Mouse (Mus musculus) right cerebral cortex, postnatal 25 days (tissue): ENCODE measurements at regions not wholly inside any gene's neighbourhood (a gene's known extent, or its start where the extent isn't known, plus 50 kb on each side); places are given as distances from the start of the nearest gene placed in this dataset.
A peak's percentile ranks its signal among the peaks of the same experiment; 100 is the strongest.

Experiments used
- DNase-seq: peaks from one replicate; pipeline ENCODE4 v3.0.0; 2022

GRCm38 (mm10) chr10:117941266-117941651 is 95.4 kb upstream of the Rap1b start:
- DNase-seq: no peak

DNA sequence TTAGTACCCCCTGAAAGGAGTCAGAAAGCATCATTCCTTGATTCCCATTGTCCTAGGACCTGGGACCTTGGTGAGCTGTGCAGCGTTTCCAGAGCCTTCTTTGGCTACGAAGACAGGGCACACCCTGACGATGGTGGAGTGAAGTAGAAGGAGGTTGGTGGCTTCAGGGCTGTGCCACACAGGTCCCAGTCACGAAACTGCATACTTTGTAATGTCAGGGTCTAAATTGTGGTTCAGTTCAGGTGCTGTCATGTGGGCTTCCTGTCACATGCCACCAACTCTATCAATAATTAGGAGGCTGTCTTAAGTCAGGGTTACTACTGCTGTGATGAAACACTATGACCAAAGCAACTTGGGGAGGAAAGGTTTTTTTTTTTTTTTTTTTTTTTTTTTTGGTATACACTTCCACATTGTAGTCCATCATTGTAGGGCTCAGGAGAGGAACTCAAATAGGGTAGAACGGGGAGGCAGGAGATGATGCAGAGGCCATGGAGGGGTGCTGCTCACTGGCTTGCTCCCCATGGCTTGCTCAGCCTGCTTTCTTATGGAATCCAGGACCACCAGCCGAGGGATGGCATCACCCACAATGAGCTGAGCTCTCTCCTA is 98.0 kb upstream of the Rap1b start:
- no peak for DNase-seq

DNA sequence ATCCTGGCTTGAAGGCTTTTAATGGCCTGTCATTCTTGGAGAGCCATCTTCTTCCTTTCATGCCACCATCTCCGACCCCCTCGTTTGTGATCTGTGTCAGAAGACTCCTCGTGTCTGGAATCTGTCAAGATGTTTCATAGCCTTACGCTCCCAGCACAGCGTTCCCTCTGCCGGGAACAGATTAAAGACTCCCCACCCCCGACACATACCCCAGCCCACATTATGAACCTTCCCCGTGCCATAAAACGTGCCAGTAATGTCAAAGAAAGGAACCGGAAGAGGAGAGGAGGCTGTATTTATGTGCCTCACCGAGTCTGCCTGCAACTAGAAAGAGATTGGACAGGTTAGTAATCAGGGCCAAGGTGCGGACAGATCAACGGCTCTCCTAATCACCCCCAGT is 101.4 kb upstream of the Rap1b start:
- DNase-seq: no peak

- DNase-seq: no peak
These were observed 102.1 kb upstream of the Rap1b start for GRCm38 (mm10) chr10:117947911-117948310.

DNA sequence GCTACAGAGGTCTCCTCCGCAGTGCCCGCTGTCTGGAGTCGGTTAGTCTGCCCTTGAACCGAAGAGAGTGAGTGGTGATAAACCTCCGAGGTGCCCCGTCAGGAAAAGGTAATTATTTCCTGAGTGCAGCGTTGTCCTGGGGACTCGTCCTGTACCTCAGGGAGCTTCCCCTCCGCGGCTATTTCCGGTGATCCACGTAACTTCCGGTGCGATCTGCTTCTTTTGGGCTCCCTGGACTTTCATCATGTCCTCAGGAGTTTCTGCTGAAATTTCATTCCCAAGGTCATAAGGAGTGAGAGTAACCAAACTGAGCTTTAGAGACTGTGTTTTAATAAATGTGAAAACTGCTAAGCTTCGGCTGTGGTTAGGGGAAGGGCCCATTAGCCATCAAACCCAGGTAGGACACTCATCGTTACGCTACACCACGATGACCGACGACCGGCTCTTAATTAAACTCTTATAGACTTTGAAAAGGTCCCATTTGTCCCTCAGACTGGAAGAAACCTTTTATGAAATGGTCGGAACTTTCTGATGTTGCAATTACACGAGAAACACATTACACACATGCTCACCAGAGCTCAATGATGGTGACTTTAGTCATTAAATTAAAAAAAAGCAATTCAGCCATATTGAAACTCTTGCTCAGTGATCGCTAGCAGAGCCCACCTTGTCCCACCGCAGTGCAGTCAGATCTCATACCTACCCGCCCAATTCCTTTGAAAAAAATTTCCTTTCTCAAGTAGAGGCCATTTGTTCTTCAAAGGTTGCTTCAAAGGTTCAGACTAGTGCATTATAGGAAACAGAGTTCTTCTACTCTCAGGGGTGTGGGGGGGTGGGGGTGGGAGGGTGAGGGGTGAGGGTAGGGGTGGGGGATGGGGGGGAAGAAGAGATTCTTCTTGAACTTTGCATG is 106.5 kb upstream of the Rap1b start:
- DNase-seq: no peak

DNA sequence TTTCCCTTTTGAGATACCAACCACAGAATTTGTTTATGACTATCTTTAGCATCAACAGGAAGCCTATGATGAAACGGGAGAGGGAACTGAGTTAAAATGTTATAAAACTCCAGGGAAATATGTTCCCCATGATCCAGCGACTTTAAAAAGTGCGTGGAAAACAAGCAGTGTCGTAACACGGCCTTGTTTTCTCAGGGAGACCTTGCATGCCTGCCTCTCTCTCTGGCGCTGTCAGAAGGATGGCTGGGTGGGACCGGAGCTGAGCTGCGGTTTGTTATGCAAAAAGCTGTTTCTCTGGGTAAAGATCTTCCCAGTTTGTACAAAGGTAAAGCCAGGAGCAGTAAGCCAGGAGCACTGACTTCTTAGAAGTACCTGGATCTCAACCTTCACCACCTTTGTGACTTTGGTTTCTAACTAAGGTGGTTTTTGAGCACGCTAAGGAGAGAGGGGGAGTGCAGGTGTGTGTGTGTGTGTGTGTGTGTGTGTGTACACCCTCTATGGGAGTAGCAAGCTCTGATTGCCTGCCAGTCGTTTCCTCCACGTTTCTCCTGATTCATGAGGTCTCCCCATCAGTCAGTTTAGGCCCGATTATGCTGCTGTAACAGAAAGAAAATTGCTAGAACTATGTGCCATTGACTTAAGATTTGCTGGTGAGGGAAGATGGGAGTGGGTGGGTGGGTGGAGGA is 107.3 kb upstream of the Rap1b start:
- DNase-seq: no peak

DNA sequence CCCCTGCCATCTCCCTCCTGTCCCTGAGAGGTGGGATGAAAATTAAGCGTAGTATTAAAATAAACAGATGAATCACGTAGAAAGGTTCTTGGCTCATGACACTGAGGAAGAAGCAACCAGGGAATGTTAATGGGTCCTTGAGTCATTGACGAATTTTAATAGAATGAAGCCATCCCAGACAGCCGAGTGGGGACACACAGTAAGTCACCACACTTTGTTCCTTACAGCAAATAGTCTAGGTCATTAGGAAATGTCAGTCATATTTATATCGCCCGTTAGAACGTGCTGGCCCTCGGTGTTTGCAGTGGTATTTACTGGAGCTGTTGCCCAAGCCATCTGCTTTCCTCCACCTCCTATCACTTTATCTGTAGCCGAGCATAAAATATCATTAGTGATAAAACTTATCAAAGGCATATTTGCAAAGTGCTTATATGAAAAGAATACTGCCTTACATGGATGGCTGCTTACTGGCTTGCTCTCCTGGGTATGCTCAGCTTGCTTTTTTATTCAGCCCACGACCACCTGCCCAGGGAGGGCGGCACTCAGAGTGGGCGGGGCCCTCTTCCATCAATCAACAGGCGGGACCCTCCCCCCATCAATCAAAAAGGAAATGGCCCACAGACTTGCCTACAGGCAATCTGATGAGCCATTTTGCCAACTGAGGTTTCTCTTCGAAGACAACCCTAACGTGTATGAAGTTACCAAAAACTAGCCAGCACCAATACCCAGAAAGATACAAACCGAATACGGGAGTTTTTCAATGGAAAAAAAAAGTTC is 110.5 kb upstream of the Rap1b start:
- no peak for DNase-seq

- DNase-seq: no peak
These were observed 128.9 kb upstream of the Rap1b start for GRCm38 (mm10) chr10:117974706-117975105.

DNA sequence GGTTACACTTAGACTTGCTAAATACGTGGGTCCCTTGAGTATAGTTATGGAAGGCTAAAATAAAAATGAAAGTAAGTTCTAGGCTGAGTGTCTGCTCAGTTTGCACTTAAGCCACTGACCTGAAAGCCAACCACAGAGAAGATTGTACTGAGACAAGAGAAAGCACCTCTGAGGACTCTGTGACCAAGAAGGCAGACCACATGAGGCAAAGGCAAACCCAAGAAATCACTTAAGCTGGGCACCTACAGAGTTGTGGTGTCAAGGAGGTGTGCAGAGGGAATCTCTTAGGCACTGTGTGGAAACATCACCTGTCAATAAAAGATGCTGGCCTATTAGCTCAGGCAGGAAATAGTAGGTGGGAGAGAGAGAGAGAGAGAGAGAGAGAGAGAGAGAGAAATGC is 129.6 kb upstream of the Rap1b start:
- no peak for DNase-seq

- DNase-seq: no peak
These were observed 133.3 kb upstream of the Rap1b start for GRCm38 (mm10) chr10:117979091-117979490.

DNA sequence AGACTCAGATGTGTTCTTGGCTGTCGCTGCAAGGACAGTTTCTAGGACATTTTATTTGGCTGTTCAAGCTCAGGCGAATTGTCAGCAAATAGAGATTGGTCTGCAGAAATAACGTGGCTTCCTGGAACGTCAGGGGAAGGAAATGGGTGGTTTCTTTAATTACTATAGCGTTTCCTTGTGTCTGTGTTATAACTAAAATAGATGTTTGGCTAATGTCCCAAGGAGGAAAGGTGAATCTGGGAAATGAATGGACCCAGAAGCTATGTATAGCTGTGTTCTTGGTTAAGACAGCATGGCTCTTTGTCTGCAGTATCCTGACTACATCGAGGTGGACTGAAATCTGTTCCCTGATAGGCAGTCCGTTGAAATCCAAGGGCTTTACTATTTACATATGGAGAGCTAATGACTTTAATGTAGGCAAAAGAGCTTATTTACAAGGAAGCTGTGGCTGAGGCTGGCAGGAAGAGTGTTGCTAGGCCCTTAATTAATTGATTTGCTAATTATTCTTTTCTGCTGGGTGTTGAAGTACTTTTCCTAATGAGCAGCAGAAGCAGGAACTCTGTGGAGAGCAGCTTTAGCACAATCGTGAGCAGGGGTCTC is 136.9 kb upstream of the Rap1b start:
- DNase-seq: no peak

- DNase-seq: no peak
These were observed 137.4 kb upstream of the Rap1b start for GRCm38 (mm10) chr10:117983271-117983670.

GRCm38 (mm10) chr10:117984784-117985602 is 139.2 kb upstream of the Rap1b start:
- peak; percentile 32 for DNase-seq

DNA sequence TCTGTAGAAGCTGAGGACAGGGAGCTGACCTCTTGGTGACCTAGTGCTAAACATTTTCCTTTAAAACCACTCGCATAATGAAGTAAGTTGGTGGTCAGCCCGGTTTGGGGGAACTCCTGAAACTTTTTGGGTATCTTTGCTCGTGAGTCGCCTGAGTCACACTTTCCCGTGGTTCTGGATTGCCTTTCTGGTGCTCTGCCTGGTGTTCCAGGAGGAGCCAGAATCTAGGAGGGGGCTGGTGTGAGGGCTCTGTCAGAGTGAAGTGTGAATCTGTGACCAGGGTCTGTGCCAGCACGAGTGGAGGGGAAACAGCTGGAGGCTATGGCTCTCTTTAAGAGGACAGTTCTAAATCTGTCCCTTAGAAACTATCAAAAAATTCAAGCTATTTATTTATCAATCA is 141.8 kb upstream of the Rap1b start:
- no peak for DNase-seq

DNA sequence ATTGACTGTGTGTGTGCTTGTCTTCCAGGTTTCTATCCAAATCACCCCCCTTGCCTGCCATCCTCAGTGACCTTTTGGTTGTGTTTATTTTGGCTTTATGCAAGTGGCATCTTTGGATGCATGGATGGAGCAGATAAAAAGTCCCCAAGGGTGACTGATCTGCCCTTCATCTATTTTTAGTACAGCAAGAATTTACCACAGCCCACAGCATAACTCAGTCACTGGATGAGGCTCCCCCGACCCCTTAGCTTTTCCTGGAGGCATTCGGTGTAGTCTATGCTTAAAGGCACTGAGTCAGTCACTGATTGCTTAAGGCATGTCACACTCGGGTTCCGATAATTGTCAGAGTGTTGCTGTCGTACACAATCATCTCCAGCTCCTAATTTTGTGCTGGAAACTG is 142.2 kb upstream of the Rap1b start:
- DNase-seq: no peak

DNA sequence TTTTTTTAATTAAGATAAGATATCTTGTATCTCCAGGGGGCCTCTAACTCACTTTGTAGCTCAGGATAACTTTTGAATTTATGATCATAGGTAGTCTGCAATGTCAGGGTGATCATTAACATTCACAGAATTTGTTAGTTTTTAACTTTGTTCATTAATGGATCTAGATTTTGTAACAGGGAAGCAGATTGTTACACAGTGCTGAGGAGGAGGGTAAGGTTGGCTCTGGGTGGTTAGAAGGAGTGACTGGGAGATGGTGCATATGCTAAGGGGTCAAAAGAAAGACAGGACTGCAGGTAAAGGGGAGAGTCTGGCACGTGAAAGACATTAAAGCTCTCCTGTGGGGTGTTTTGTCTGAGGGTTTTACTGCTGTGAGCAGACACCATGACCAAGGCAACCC is 145.3 kb upstream of the Rap1b start:
- DNase-seq: no peak

DNA sequence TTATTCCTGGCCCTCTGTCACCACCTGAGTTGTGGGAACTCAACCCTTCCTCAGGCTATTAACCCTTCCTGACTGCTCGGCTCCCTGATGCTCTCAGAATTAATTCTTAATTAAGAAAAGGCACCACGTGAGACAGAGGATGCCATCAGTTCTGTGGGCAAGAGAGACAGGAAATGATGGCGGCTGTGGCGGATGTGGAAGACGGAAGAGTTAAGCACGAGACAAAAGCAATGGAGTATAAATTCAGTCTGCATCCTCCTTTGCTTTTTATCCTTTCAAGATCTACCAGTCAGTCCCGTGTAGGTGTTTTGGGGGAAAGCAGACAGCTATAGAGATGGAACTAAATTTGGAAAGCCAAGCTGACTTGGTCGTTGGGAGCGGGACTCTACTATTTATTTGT is 146.5 kb upstream of the Rap1b start:
- DNase-seq: no peak

DNA sequence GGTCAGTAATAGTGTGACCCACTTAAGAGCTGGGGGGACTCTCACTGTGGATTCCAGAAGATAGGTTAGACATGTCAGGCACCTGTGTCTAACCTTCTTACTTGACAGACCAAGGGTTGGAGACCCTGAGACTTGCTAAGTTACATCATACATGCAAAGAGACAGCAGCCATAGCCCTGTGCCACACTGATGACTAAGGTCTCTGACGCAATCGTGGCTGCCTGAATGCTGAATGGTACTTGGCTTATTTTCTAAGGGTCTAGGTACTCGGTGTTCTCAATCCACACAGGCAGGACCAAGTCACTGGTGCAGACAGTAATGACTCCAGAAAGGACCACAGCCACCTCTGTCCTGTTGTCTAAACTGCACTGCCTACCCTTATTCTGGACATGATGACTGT is 147.8 kb upstream of the Mdm1 start:
- DNase-seq: no peak

DNA sequence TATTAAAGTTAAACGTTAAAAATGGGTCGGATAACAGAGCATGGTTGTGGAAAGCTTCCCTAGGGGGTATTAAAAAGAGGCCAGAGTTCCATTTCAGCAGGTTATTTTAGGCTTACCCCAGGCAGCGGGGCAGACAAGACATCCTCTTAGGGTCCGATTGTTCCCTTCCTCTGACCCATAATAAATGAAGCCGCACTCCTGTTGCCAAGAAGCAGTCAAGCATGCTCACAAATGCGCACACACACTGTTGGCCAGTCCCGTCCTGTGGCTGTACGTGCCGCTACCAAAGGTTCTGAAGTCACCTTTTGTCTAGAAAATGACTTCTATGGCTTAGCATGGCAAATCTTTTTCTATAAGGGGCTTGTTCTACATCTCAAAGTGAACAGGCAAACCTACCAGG is 146.8 kb upstream of the Mdm1 start:
- DNase-seq: no peak

DNA sequence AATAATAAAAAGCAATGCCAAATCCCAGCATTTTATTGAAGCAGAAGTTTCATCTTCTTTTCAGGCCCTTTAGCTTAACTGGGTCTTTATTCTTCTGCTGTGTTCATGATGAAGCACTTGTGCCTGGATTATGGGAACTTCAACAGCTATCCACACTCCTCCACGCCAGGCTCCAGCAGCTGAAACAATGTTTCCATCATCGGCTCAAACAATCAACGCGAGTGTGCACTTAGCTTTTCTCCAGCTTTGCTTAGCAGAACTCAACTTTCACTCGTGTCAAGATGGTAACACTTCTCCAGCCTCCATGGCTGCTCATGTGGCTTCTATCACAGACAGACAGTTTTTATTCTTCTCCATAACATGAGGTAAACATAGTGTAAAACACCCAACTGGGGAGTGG is 143.8 kb upstream of the Mdm1 start:
- DNase-seq: no peak

DNA sequence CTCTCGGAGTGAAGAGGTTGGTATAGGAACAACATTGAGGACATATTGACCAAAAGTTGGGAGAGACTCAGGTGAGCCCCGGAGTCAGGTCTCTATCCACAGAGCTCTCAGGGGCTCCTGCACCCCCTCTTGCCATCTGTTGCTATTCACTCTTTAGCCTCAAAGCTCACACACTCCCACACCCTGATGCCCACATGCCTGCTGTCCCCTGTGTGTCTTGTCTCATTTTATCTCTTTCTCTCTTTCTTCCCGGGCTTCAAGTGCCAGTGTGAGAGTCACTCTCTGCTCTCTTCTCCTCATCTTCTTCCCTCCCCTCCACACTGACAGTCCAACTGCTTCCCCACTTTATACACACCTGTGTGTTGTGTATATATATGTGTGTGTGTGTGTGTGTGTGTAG is 141.0 kb upstream of the Mdm1 start:
- DNase-seq: no peak

DNA sequence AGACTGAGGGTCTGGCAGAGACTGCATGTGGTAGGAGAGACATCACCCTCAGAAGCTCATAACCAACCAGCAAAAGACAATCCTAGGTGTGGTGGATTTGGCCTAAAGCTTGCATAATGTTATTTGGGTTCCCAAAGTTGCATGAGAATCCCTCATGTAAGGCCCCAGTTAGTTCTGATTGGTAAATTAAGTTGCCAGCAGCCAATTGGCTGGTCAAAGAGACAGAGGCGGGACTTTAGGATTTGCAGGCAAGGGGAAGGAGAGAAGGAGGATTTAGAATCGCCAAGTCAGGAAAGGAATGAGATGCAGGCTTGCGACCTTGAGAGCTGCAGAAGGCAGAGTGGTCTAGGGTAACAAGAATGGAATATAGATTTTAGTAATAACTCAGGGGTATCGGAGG is 140.1 kb upstream of the Mdm1 start:
- no peak for DNase-seq
